Mouse (Mus musculus): ENCODE measurements at regions not wholly inside any gene's neighbourhood (a gene's known extent, or its start where the extent isn't known, plus 50 kb on each side); places are given as distances from the start of the nearest gene placed in this dataset.

DNA sequence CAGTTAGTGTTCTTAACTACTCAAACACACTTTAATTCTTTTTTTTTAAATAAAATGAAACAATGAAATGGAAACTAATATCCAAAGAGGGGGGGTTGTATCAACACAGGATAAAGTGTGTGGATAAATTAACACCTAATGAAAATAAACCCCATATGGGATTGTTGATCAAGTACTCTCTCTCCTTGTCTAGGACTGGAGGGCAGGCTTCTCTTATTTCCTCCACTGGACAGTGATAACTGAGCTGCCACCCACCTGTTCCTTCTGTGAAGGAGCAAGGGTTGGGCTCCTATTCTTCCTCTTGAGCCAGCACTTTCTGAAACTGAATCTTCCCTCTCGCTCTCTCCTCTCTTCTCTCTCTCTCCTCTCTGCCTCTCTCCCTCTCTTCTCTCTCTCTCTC lies 716.5 kb downstream of the Epm2a start:
- no peak for DNase-seq (ENCODE audit: low spot score)

GRCm38 (mm10) chr10:12061069-12061861 lies 718.1 kb downstream of the Epm2a start:
- no peak for DNase-seq (ENCODE audit: low spot score)

- no peak for DNase-seq (ENCODE audit: low spot score)
These were observed 719.1 kb downstream of the Epm2a start for GRCm38 (mm10) chr10:12062302-12062701.

- DNase-seq (ENCODE audit: low spot score): no peak
These were observed 740.8 kb downstream of the Epm2a start for GRCm38 (mm10) chr10:12083961-12084360.

GRCm38 (mm10) chr10:12092521-12092920 lies 749.3 kb downstream of the Epm2a start:
- DNase-seq (ENCODE audit: low spot score): no peak

DNA sequence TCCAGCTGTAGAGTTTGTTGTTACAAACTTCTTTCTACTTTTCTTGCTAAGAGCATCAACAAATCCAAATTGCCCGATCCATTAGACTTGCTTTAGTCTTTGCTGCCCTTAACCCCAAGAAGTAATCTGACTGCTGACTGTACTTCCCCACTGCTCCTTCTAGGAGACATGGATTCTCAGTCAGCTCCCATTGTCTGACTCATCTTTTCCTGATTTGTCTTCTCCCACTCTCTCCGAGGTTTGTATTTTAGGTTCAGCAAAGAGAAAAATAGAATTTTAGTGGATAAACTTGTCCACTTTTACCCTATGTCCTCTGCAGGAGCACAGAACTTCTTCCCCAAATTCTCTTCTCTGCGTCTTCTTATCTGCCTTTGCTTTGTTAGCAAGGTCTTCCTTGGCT lies 753.5 kb downstream of the Epm2a start:
- DNase-seq (ENCODE audit: low spot score): no peak

GRCm38 (mm10) chr10:12107001-12107418 lies 762.2 kb downstream of the Utrn start:
- DNase-seq (ENCODE audit: low spot score): peak; percentile 10

DNA sequence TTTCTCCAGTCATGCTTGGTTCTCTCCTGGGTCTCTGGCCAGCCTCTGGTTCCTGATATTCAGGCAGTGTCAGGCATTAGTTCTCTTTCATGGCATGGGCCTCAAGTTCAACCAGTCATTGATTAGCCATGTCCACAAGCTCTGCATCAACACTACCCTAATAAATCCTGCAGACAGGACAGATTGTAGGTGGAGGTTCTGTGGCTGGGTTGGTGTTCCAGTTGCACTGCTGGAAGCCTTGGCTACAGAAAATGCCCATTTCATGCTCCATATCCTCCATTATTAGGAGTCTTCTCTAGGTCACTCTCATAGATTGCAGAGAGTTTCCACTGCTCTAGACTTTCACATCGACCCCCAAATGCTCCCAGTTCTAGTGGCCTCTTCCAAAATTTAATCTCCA lies 757.4 kb downstream of the Utrn start:
- no peak for DNase-seq (ENCODE audit: low spot score)

DNA sequence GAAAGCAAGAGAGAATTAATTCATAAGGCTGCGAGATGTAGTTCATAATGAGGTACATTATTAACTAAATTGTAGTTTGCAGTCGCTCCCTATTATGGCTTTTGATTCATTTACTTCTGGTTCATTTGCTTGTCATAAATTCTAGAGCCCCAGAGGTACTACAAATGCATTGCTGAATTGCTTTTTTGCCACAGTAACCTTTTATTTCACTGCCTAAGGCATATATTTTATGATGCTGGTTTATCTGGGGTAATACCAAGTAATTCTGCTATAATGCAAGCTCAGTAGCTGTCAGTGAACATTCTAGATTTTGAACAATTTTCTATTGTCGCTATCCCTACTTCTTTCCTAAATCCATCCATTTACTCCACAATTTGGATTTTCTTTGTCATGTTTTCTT lies 753.4 kb downstream of the Utrn start:
- no peak for DNase-seq (ENCODE audit: low spot score)

DNA sequence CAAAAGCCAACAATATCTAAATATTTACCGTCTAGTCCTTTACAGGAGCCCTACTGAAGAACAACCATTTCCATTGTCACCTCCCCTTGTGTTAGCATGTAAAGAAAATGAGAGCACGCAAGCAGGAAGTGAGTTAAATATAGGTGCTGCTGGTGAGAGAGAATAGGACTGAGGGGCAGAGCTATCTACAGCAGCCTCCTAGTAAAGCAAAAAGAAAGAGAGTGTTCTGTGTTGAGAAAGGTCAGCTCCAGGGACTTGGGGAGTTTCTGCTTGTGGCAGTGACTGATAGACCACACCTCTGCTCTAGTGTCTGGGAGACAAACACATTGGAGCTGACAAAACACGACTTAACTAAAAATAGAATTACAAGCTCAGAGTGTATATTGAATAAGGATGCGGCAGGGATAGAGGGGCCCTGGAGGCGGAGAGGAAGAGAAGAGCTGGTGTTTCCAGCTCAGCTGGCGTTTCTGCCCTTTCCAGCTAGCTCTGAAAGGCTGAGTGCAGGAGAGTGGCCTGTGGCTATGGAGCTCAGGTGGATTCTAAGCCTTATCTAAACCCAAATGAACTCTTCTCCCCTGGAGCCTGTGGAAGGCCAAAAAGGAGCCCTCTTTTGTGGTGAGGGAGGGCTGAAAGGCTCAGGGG lies 752.4 kb downstream of the Utrn start:
- DNase-seq (ENCODE audit: low spot score): no peak

DNA sequence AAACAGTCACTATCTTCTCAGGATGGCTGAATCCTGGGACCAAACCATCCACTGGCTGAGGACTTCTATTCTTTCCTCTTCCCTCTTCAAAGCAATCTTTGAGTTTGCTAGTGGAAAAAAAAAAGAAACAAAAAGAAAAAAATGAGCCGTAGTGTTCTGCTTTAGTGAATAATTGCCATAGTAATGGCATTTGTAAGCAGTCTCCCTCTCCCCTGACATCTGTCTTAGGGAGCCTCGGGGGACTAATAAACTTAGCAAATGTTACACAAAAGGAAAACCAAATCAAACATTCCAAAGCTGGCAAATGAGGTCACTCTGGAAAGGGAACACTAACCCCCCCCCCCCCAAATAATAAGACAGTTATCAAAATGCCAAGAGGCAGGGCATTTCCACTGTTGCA lies 744.9 kb downstream of the Utrn start:
- DNase-seq (ENCODE audit: low spot score): no peak

- no peak for DNase-seq (ENCODE audit: low spot score)
These were observed 739.7 kb downstream of the Utrn start for GRCm38 (mm10) chr10:12129486-12129885.

DNA sequence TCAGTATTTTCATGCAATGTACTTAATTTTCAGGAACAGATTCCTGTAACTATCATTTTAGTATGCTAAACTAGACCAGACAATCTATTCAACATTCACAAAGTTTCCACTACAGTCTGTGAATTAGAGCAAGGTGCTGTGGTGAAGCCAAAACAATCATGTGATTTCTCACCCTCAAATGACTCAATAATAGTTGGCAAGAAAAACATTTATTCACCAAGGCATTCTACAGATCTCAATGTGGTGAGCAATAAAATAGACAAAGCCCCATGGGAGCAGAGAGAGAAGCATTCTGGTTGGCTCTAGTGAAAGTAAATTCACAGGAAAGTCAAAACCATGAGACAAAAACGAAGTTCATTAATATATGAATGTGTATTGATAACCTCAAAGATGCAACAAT lies 724.5 kb downstream of the Utrn start:
- DNase-seq (ENCODE audit: low spot score): no peak

GRCm38 (mm10) chr10:12146942-12147537 lies 722.1 kb downstream of the Utrn start:
- DNase-seq (ENCODE audit: low spot score): no peak

DNA sequence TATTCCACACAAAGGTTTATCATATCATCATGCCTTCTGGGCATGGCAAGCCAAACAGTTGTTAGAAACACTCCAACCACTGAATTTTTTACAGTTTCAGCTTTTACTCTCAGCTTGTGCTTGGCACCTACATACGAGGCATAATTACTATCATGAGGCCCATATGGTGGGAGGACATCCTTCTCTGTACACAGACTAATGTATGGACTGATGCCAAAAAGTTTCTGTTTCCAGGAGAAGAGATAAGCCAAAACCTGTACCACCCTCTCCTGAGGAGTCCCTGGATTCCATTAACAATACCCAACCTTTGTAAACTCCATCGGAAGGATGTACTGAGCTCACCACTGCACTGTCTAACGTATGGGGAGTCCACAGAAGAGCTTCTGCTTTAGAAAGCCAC lies 698.9 kb downstream of the Utrn start:
- no peak for DNase-seq (ENCODE audit: low spot score)

DNA sequence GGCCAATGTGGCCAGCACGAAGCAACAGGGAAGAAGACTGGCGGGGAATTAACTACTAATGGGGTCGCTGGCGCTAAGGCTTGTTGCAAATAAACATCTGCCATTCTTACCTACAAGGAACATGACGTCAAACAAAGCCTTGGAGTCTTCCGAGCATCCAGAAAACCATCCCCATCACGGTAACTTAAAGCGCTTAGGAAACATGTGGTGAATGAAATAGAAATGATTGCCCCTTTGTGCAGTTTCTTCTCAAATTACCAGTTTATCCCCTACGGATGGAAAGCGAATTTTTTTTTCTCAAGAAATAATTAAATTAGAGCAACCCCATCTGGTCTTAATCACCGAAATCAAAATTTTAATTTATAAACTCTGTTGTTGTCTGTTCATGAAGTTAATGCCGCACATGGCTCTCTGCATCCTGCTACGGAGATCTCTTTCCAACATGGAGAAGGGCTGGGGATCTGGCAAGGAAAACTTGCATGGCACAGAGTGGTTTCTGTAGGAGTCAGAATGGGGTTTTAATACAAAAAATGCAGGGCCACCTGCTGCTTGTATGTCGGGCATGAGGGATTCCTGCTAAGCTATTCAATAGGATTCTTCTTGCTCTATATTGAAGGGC lies 694.9 kb downstream of the Utrn start:
- DNase-seq (ENCODE audit: low spot score): no peak

DNA sequence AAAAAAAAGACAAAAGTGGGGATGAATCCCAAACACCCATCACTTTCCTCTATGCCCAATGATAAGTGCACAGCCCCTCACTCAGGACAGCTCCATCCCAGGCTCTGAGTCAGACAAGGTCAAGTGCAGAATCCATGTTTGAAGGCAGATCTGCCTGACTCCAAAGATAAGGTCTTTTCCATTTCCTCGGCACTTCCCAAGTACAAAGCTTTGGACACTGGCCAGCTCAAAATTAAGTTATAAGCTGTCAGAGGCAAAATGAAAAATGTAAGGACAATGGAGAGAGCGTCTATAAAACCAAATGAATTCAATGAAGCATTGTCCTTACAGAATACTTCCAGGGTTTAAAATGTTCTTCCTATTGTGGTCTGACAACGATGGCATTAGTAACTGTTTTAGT lies 694.0 kb downstream of the Utrn start:
- DNase-seq (ENCODE audit: low spot score): no peak

DNA sequence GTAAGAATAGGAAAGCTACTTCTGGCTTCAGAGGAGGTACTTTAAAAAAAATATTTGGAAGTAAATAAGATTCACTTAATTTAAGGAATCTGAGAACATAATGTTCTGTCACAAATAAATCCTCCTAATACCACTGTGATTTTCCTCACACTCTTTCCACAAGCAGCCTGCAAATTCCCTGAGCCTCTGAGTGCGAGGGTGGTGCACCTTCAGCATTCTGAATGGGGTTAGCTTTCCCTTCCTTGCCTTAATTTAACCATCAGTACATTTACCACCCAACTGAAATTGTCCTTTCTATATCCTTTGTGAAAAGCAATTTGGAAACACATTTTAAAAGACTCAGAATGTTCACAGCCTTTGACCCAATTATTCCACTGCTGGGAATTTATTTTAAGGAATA lies 691.7 kb downstream of the Utrn start:
- no peak for DNase-seq (ENCODE audit: low spot score)

- DNase-seq (ENCODE audit: low spot score): no peak
These were observed 688.2 kb downstream of the Utrn start for GRCm38 (mm10) chr10:12180965-12181364.

- DNase-seq (ENCODE audit: low spot score): no peak
These were observed 682.1 kb downstream of the Utrn start for GRCm38 (mm10) chr10:12186918-12187639.

GRCm38 (mm10) chr10:12187669-12188342 lies 681.4 kb downstream of the Utrn start:
- DNase-seq (ENCODE audit: low spot score): no peak

GRCm38 (mm10) chr10:12190435-12190834 lies 678.7 kb downstream of the Utrn start:
- no peak for DNase-seq (ENCODE audit: low spot score)

Data from ovary, postnatal 10 days (tissue).